Mouse (Mus musculus) A20 (cell line): ENCODE results near the gene Col16a1.

Source experiments
- DNase-seq: peaks from one replicate; pipeline ENCODE4 v3.0.0-alpha.2; 2011; ENCODE audit warnings: low read depth, low spot score

Gene Col16a1

DNA sequence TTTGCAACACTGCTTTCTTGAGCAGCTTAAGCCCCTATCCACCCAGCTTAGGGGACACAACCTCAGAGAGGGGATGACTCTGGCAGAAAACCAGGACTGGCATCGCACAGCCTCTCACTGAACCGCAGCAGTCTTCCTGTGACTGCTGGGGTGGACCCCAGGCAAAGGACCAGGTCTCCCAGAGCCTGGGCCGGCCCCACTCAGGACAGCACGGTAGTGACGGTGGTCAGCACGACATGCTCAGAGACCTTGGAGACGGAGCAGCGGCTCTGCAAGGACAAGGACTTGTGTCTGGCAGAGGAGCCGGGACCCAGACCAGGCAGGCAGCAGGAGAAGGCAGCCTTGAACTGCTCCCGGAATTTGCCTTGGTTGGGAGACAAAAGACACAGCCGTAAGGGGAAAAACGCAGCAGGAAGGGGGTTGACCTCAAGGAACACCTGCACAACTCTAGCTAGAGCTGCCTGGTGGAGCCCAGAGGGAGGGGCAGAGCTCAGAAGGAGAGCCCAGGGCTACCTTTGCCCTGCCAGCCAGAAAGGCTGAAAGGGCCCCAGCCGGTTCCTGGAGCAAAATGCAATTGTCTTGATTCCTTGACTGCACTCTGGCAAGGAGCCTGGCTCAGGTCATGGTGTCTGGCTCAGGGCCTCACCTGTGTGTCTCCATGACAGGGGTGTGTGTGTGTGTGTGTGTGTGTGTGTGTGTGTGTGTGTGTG, 83.2 kb downstream of the Col16a1 start:
- DNase-seq: no peak

DNA sequence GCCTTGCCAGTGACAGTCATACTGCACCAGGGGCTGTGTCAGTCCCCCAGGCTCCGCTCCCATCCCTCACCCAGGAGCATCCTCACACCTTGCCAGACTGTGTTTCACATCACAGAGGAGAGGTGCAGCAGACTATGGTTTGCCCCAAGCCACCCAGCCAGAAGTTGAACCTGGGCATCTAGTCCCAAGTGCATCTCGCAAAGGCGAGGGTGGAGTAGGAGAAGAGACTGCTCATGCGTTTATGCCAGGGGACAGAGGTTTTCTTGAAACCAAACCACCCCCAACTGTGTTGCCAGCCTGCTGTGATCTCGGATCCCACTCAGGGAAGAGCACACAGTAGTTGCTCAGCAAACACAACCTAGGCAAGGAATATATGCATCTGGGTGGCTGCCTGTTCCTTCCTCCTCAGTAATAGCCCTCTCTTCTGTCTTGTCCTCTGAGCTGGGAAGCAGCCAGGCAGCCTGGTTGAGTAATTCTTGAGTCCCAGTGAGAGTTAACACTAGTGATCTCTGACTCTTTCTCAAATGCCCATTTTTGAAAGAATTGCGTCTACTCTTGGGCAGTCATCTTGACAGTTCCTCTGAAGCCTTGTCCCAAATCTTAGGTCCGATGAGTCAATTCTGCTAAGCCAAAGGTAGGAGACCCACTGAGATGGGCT, 83.9 kb downstream of the Col16a1 start:
- DNase-seq: no peak

DNA sequence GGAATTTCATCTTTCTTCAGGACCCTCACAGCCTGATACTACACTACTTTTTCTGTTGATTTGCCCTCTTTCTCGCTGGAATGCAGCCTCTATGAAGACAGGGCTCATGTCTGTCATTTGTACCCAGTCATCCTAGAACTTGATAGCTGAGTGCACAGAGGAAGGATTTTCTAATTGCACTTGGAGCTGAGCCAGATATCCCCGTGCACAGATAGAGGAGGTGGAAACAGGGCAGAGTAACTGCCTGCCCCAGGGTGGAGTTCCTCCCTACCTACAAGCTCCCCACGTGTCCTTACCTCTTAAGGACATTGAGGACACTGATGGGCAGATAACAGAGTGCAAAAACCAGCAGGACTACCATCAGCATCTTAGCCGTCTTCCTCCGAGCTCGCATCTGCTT, 85.8 kb downstream of the Col16a1 start:
- DNase-seq: no peak

DNA sequence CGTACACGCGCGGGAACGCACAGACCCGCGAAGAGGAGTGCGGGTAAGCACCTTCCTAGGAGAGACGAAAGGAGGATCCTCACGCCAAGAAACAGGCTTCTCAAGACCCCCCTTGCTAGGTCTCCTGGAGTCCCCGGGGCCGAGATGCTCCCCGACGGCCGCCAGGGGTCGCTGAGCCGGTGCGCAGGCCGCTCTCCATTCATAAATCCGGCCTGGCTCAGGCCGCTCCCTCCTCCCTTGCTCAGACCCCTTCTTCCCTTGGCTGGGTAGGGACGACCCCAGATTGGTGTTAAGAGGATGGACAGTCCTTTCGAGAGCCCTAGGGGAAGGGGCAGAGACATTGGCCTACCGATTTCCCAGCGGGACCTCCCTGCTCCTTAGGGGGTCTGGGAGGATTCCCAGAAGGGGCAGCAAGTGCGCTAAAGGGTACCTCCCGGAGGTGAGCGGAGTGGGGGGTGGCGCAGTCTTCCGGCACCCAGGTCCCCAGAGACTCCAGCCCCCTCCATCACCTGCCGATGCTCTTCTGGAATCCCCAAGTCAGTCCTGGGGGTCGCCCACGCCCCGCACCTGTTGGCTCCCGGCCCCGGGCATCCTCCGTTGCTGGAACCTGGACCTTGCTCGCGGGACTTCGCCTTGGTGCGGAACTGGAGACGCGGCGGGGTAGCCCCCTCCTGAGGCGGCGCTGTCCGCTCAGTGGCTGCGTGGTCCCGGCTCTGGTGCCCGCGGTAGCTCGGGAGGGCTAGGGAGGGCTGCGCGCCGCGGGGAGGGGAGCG, 91.0 kb downstream of the Col16a1 start:
- DNase-seq: peak; percentile 61

DNA sequence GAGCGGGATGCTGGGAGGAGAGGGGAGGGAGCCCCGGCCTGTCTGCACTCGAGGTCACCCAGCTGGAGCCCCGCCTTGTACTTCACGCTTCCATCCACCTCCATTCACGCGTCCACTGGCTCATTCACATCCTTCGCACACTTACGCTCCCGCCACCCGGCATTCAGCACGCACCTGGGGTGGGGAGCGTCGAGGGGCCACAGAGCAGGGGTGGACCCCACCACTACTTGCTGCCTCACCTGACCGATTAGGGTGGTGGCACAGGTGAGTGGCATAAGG, 91.5 kb downstream of the Col16a1 start, which contains the start of gene Hcrtr1:
Gene Hcrtr1, minus strand, starts transcription at position 146 of the 279 bp plus-strand sequence.
- no peak for DNase-seq

DNA sequence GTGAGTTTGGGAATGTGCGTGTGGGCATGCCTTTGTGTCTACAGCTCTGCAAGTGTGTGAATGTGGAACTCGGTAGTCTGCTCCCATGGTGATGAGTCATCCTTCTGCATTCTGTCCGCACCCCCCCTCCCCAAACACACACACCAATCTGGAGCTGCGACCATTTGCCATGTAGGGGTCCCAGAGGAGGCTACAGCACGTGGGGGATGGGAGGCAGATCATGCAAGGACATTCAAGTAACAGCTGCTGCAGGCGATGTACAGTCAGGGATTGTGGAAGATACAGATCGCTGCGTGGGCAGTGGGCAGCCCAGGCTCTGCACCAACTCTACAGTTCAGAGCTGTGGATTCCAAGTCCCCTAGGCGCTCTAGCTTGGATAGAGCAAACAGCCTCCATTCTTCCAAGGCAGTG, 93.4 kb downstream of the Col16a1 start:
- DNase-seq: no peak

DNA sequence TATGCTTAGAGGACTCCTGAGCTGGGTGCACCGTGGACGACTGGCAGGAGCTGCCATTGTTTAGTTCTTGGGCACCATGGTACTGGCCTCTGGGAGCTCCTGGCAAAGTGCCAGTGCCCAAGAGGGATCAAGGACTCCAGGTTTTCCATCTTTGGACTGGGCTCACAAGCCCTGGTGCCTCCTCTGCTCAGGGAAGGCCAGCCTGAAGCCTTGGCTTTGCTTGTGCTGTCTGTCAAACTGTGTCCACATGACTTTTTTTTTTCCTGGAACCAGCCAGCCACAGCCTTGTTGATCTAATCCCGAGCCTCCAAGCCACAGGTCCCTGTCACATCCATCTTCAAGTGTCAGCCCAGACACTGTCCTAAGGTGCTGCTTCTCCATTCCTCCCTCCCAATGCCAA, 94.1 kb downstream of the Col16a1 start:
- DNase-seq: no peak

DNA sequence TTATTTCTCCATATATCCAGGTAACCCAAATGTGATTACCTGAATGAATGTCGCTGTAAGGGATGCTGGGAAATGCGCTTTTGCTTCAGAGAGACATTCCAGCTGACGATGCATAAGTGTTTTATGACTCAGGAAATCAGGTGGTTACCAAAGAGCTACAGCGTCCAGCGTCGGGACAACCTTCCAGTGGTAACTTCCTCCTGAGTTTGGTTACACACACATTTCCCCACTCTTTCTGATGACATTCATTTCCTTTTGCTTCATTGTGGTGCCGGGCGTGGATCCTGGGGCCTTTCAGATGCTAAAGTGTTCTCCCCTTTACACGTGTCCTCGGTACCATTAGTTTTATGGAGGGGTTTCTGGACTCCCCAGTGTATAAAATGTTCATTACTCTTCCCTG, 100.8 kb downstream of the Col16a1 start:
- no peak for DNase-seq
